Mouse (Mus musculus) embryonic facial prominence, embryonic 15.5 days (tissue): ENCODE measurements around the gene Ldb3. TPM values are rescaled to one million over a fixed set of nuclear protein-coding genes. Genes with fewer than 3 reads are reported as not detected.

ENCODE experiments used
- ATAC-seq: fragments of 200-750 bp; cut with Nextera tagmentation; 2 replicates; pipeline ENCODE4 v1.8.0; 2017; ENCODE audit warnings: low read depth, moderate TSS enrichment; ENCODE audit not compliant: insufficient number of reproducible peaks, low FRiP score, low TSS enrichment
- H3K27ac ChIP-seq: fragments of 300-500 bp; sonication (generic); replicated peaks from 2 replicates; pipeline ENCODE4 v1.5.1; 2015; ENCODE audit warnings: mild to moderate bottlenecking, inconsistent platforms
- H3K27me3 ChIP-seq: fragments of 300-500 bp; sonication (generic); 2 replicates; pipeline ENCODE4 v1.6.1; 2015; ENCODE audit warnings: inconsistent platforms
- H3K36me3 ChIP-seq: fragments of 300-500 bp; sonication (generic); 2 replicates; pipeline ENCODE4 v1.6.1; 2015; ENCODE audit warnings: mild to moderate bottlenecking, inconsistent platforms
- H3K4me1 ChIP-seq: fragments of 300-500 bp; sonication (generic); 2 replicates; pipeline ENCODE4 v1.6.1; 2015; ENCODE audit warnings: inconsistent platforms
- H3K4me2 ChIP-seq: fragments of 300-500 bp; sonication (generic); replicated peaks from 2 replicates; pipeline ENCODE4 v1.6.1; 2015; ENCODE audit warnings: mild to moderate bottlenecking, inconsistent platforms
- H3K4me3 ChIP-seq: fragments of 300-500 bp; sonication (generic); replicated peaks from 2 replicates; pipeline ENCODE4 v1.5.1; 2015; ENCODE audit warnings: mild to moderate bottlenecking, inconsistent platforms
- H3K9ac ChIP-seq: fragments of 300-500 bp; sonication (generic); 2 replicates; pipeline ENCODE4 v1.6.1; 2015; ENCODE audit warnings: inconsistent platforms
- H3K9me3 ChIP-seq: fragments of 300-500 bp; sonication (generic); replicated peaks from 2 replicates; pipeline ENCODE4 v1.6.1; 2016; ENCODE audit warnings: inconsistent platforms
- WGBS: fragments of 180-500 bp; shearing (Covaris S2); methylation state at CpG from one replicate; pipeline ENCODE4 v1.1.7; 2015; 5-methylcytosine and 5-hydroxymethylcytosine counted together
- polyA plus RNA-seq: library from polyadenylated mRNA; unstranded; fragments of >200 nt; fragmentation: Nextera tagmentation; extraction: Ambion mirVana; gene quantifications from 2 replicates; pipeline ENCODE4 v1.2.1, GENCODE M21; 2015

Gene Ldb3
- polyA plus RNA-seq, 1 experiment from 2014 or later, result 25.9 TPM

- H3K36me3 ChIP-seq, result no peaks in the 10 kb centered on the region
Observed at GRCm38 (mm10) chr14:34590017-34590570, 1.6 kb upstream of the Ldb3 start.

GRCm38 (mm10) chr14:34589185-34589713, 767 bp upstream of the Ldb3 start:
- no peak overlapping the region for H3K27ac ChIP-seq
- no peak for ATAC-seq
- H3K4me3 ChIP-seq, result no peak overlapping the region
- no peaks in the 10 kb centered on the region for H3K27me3 ChIP-seq
- H3K4me1 ChIP-seq, result no peaks in the 10 kb centered on the region
- H3K4me2 ChIP-seq, result no peak overlapping the region
- 87% methylated on average over 8 of the region's 8 CpGs for WGBS
- H3K9me3 ChIP-seq, result no peaks in the 10 kb centered on the region
- no peaks in the 10 kb centered on the region for H3K36me3 ChIP-seq
- H3K9ac ChIP-seq, result no peak overlapping the region

More at GRCm38 (mm10) chr14:34590017-34590570, 1.6 kb upstream of the Ldb3 start:
- H3K9ac ChIP-seq, result no peak overlapping the region
- no peak overlapping the region for H3K27ac ChIP-seq
- H3K27me3 ChIP-seq, result no peaks in the 10 kb centered on the region
- no peaks in the 10 kb centered on the region for H3K9me3 ChIP-seq
- 84% methylated on average over 5 of the region's 5 CpGs for WGBS
- no peaks in the 10 kb centered on the region for H3K4me1 ChIP-seq
- H3K4me2 ChIP-seq, result no peak overlapping the region
- ATAC-seq, result no peak
- no peak overlapping the region for H3K4me3 ChIP-seq

GRCm38 (mm10) chr14:34588005-34588404, 477 bp downstream of the Ldb3 start:
- 65% methylated on average over 5 of the region's 5 CpGs for WGBS
- Histone ChIP-seq H3K9me3 (no peaks in the 10 kb centered on the region), H3K4me2 (no peak overlapping the region), H3K27ac (no peak overlapping the region), H3K9ac (no peak overlapping the region), H3K36me3 (no peaks in the 10 kb centered on the region), H3K27me3 (no peaks in the 10 kb centered on the region), H3K4me3 (no peak overlapping the region), H3K4me1 (no peaks in the 10 kb centered on the region)
- ATAC-seq, result no peak

DNA sequence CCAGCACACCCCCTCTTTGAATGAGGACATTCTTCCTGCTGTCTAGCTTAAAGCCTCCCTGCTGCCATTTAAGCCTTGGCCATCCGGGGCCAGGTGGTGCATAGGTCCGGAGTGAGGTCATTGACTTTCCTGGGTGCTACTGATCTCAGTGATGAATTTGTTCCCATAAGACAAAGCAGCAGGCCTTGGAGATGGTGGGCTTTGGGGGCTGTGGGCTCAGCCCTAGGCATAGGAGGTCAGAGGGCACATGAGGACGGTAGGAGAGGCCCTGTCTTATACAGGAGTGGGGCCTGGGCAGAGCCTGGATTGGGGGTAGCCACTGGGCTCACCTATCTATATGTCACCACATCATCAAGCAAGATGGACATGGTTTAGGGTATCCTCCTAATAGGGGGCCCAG, 1.6 kb downstream of the Ldb3 start:
- Histone ChIP-seq H3K9me3 (no peaks in the 10 kb centered on the region), H3K9ac (no peak overlapping the region), H3K4me3 (no peak overlapping the region), H3K4me2 (no peak overlapping the region), H3K36me3 (no peaks in the 10 kb centered on the region), H3K4me1 (no peaks in the 10 kb centered on the region), H3K27me3 (no peaks in the 10 kb centered on the region), H3K27ac (no peak overlapping the region)
- WGBS, result 80% methylated on average over 3 of the region's 3 CpGs
- no peak for ATAC-seq

GRCm38 (mm10) chr14:34585358-34586105, 3.0 kb downstream of the Ldb3 start:
- Histone ChIP-seq H3K4me1 (no peaks in the 10 kb centered on the region), H3K4me2 (no peak overlapping the region), H3K36me3 (no peaks in the 10 kb centered on the region), H3K27me3 (no peaks in the 10 kb centered on the region), H3K9ac (no peak overlapping the region), H3K4me3 (no peak overlapping the region), H3K9me3 (no peaks in the 10 kb centered on the region), H3K27ac (no peak overlapping the region)
- no peak for ATAC-seq
- 88% methylated on average over 9 of the region's 9 CpGs for WGBS

- H3K27ac ChIP-seq, result no peak overlapping the region
- no peak overlapping the region for H3K9ac ChIP-seq
- H3K4me3 ChIP-seq, result no peak overlapping the region
- H3K4me2 ChIP-seq, result no peak overlapping the region
- no peaks in the 10 kb centered on the region for H3K4me1 ChIP-seq
- whole genome bisulfite sequencing, result 62% methylated on average over 3 of the region's 3 CpGs
- H3K9me3 ChIP-seq, result no peaks in the 10 kb centered on the region
- no peaks in the 10 kb centered on the region for H3K36me3 ChIP-seq
- ATAC-seq, result no peak
- no peaks in the 10 kb centered on the region for H3K27me3 ChIP-seq
Observed at GRCm38 (mm10) chr14:34582740-34583427, 5.6 kb downstream of the Ldb3 start.

GRCm38 (mm10) chr14:34576858-34577257, 11.6 kb downstream of the Ldb3 start:
- Histone ChIP-seq H3K27me3 (no peaks in the 10 kb centered on the region), H3K27ac (no peak overlapping the region), H3K9ac (no peak overlapping the region), H3K9me3 (no peaks in the 10 kb centered on the region), H3K4me1 (peaks cover 4% of the 10 kb centered on the region; the same call in 1 of the 2 replicates), H3K4me2 (no peak overlapping the region), H3K4me3 (no peak overlapping the region), H3K36me3 (no peaks in the 10 kb centered on the region)
- 75% methylated on average over 4 of the region's 4 CpGs for WGBS
- no peak for ATAC-seq

GRCm38 (mm10) chr14:34574068-34574467, 14.4 kb downstream of the Ldb3 start:
- Histone ChIP-seq H3K9me3 (no peaks in the 10 kb centered on the region), H3K4me1 (peaks cover 13% of the 10 kb centered on the region), H3K9ac (no peak overlapping the region), H3K4me2 (no peak overlapping the region), H3K27me3 (peaks cover 2% of the 10 kb centered on the region; the same call in 1 of the 2 replicates), H3K27ac (no peak overlapping the region), H3K4me3 (no peak overlapping the region), H3K36me3 (no peaks in the 10 kb centered on the region)
- 56% methylated on average over 2 of the region's 2 CpGs for WGBS
- no peak for ATAC-seq

- ATAC-seq, result no peak; the same call in 1 of the 2 replicates
- Histone ChIP-seq H3K27ac (no peak overlapping the region), H3K4me3 (no peak overlapping the region), H3K27me3 (peaks cover 2% of the 10 kb centered on the region; the same call in 1 of the 2 replicates), H3K9me3 (no peaks in the 10 kb centered on the region), H3K4me1 (peaks cover 19% of the 10 kb centered on the region), H3K36me3 (no peaks in the 10 kb centered on the region), H3K4me2 (no peak overlapping the region), H3K9ac (no peak overlapping the region)
- WGBS, result 62% methylated on average over 9 of the region's 9 CpGs
Observed at GRCm38 (mm10) chr14:34573348-34573913, 15.1 kb downstream of the Ldb3 start.

DNA sequence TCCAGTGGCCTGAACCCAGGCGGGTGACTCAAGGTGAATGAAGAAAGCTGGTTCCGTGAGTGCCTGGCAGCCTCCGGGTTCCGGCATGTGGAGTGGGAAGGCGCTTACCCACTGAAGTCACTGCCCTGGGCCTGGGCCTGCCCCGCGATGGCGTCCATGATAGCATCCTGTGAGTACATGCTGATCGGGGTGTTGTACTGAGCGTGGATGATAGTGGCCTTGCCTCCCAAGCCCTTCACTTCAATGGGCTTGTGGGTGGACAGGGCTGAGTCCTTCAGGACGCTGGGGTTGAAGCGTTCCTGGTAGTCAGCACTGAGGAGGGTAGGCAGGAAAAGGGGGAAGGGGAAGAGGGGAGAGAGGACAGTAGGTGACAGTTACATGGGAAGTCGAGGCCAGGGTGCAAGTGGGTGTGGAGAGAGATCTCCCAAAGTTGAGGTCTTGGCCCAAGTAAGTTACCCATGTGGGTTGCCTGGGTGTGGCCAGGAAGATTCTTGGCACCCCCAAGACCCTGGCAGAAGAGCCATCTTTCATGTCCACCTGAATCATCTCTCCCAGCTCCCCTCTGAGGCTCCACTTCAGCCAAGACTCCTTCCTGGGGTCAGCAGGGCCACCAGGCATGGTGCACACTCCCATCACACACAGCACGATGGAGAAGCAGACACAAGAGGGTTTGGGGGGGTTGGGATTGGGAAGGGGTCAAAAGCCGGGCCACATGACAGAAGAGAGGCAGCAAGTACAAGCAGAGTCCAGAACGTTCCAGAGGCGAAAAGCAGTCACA, 16.7 kb downstream of the Ldb3 start:
- Histone ChIP-seq H3K27me3 (peaks cover 2% of the 10 kb centered on the region; the same call in 1 of the 2 replicates), H3K9ac (no peak overlapping the region), H3K36me3 (no peaks in the 10 kb centered on the region), H3K9me3 (no peaks in the 10 kb centered on the region), H3K4me2 (no peak overlapping the region), H3K27ac (no peak overlapping the region), H3K4me3 (no peak overlapping the region), H3K4me1 (peaks cover 30% of the 10 kb centered on the region)
- WGBS, result 85% methylated on average over 17 of the region's 17 CpGs
- ATAC-seq, result no peak
